Mouse (Mus musculus): ENCODE measurements around the gene Hist2h4. TPM values are rescaled to one million over a fixed set of nuclear protein-coding genes. Genes with fewer than 3 reads are reported as not detected.

The Hist2h4 gene
- polyA plus RNA-seq, 2 experiments from 2014 or later = 1.9 to 2.2 TPM

- peak; percentile 74 for ATAC-seq
Measured at GRCm38 (mm10) chr3:96245003-96245886, 17.9 kb downstream of the Hist2h4 start, which contains the start of gene Hist2h2aa1. Hist2h2aa1 (plus strand) TSS chr3:96245497.

GRCm38 (mm10) chr3:96243921-96244572 lies 19.1 kb downstream of the Hist2h4 start:
- ATAC-seq = no peak

- no peak for ATAC-seq
Measured at GRCm38 (mm10) chr3:96240799-96241197, 22.3 kb downstream of the Hist2h4 start.

GRCm38 (mm10) chr3:96239949-96240798 lies 22.9 kb downstream of the Hist2h4 start, which contains the start of gene Hist2h2aa2:
Hist2h2aa2 (minus strand) TSS chr3:96240276.
- peak; percentile 75 for ATAC-seq

- ATAC-seq = peak; percentile 67
Measured at GRCm38 (mm10) chr3:96238954-96239793, 23.9 kb downstream of the Hist2h4 start, which contains the start of gene Hist2h3c2. Hist2h3c2 (minus strand) TSS chr3:96239127.

- no peak for ATAC-seq
Measured at GRCm38 (mm10) chr3:96237904-96238511, 25.1 kb downstream of the Hist2h4 start.

GRCm38 (mm10) chr3:96237335-96237903 lies 25.7 kb downstream of the Hist2h4 start:
- ATAC-seq = no peak

DNA sequence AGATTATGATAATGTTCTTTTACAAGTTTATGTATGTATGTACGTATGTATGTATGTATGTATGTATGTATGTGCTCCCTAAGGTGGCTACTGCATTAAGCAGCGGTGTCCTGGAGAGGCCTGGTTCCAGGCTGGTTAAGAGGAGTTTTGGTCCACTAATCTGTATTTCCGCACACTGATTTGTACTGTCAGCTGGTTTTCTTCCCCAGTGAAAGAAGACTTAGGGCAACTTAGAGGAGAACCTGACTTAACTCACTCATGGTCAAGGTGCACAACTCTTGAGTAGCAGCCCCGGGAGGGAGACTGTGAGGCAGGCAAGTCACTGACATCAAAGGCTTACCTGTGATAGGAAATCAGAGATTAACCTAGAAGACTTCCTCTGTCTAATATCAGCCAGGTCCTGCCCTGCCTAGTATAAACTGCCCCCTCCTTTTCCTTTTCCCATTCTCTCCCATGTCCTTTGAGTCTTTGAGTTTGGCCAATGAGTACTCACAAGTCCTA lies 26.2 kb downstream of the Hist2h4 start:
- ATAC-seq = no peak

GRCm38 (mm10) chr3:96235836-96236235 lies 27.3 kb downstream of the Hist2h4 start:
- no peak for ATAC-seq

DNA sequence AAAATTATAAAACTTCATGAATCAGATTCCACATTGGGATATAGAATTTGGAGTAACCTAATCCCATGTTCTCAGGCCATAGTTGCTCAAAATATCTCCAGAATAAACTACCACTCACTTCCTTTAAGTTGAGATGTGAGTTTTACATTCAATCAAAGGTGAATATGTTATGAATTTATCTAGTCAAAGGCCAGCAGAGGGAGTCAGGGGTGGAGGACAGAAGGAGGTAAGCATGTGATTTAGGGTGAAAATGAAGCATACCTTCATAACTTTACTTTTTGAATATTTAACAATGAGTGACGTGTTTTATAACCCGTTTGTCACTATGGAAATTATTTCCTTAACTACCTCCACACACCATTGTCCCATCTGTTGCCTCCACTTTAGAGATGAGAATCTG lies 28.2 kb downstream of the Hist2h4 start:
- ATAC-seq = no peak

- ATAC-seq = no peak
Measured at GRCm38 (mm10) chr3:96231758-96232120, 31.4 kb downstream of the Hist2h4 start.

DNA sequence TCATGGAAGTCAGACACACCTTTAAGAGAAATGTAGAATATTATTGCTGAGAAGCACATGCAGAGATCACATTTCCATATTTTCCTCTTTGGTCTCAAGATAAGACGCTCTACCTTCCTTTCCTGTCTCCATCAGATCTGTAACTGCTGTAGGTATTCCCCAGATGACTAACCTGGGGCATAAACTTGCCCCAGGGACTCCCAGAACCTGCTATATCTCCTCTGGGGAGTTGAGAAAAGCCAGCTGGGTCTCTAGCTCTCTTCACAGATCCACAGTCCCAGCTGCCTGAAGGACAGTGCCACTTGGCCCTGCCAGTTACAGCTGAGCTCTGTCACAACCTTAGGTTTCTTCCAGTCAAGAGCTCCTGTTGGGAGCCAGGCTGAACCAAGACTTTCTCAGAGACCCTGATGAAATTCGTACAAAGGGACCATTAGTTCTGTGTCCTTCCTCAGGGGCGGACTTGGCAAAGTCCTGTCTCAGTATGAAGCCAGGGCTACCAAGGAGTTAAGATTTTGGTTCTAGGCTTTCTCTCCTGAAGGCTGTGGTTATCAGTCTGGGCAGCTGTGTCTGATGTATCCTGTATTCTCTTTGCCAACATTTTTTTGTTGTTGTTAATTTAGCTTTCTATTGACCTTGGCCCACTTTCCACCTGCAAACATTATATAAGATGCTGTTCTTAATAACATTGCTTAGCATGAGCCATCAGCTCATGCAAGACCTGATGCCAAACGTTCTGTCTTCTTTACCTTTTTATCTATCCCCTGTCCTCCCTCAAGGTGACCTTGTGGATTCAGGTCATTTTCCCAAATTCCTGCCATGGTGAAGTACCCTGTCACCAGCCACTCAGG lies 32.0 kb downstream of the Hist2h4 start:
- no peak for ATAC-seq

DNA sequence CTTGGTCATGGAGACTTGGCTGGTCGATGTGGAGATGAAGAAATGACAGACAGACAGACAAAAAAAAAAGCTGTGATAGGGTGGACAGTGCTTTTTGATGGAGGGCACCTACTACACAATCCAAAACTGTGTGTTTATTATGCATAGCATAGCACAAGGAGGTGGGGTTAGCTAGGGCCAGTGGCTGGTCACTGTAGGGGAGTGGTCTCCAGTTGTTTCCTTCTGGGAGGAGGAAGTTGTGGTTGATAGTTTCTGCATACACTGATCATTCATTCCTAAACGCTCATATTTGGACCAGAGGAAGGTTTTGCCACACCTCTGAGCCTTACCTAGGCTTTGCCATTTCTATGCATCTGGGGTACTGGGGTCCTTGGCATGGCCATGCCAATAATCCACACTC lies 32.7 kb downstream of the Hist2h4 start:
- ATAC-seq = no peak

DNA sequence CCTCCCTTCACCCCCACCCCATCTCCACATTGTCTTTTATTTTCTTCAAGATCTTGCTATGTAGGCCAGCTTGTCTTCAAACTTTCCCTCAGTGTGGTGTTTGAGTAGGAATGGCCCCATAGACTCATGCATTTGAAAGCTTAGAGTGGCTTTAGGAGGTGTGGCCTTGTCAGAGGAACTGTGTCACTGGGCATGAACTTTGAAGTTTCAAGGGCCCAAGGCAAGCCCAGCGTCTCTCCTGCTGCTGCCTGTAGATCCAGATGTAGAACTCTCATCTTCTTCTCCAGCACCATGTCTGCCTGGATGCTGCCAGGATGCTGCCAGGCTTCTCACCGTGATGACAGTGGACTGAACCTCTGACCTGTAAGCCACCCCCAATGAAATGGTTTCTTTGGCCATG lies 34.3 kb downstream of the Hist2h4 start:
- ATAC-seq = no peak

GRCm38 (mm10) chr3:96226695-96227648 lies 36.1 kb downstream of the Hist2h4 start:
- no peak for ATAC-seq

DNA sequence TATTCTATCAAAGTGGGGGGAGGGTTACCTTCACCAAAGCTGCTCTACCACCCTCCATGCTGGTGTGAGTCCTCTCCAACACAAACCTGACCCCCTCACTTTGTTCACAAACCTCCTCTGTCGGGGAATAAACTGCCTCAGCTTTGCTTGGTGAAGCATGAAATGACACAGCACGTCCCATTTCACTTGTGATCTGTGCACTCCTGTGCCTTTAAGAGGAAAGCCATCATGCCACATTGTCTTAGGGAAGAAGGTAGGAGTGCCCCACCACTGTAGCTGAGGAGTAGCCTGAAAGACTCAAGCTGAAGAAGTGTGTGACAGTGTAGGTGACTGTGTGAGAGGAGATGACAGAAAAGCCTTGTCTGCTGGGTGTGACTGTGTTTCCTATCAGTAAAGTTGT lies 37.7 kb downstream of the Hist2h4 start:
- ATAC-seq = no peak

DNA sequence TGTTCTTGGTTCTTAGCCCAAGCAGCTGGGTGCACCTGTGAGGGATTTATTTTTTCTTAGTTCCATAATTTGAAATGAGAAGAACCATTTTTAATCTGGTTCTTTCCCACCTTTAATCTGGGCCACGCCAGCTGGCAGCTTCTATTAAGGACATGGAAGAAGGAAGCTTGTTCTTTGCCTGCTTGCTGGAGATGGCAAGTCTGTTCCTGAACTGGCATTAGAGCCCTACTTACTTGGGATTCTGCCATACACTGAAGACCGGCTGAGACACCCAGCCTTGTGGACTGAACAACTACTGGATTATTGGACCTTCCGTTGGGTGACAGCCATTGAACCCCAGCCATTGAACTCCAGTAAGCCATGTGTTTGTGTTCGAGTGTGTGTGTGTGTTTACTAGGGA lies 40.3 kb downstream of the Hist2h4 start:
- no peak for ATAC-seq

DNA sequence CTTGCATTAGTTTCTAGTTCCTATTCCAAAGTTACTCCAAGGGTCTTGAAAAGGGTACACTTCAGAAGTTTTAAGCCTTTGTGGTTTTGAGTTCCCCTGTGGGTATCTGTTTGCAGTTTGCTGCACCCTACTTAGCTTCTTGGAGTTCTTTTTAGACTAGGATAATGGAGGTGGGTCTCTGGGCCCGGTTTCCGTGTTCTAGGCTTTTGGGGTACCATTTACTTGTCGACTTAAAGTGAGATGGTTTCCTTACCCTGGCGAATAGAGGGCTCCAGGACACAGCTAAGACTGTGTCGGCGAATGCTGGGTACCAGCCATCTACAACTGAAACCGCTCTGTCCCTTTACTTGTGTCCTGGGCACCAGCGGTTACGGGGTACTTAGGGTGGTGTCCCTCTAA lies 41.5 kb downstream of the Hist2h4 start:
- no peak for ATAC-seq
